Mouse (Mus musculus) heart, postnatal 0 days (tissue): Measurements from ENCODE around the gene Col5a1.

Experiments used
- CTCF ChIP-seq: IDR thresholded peaks from 2 replicates; pipeline ENCODE4 v1.5.1; 2016; ENCODE audit warnings: antibody characterized with exemption, control low read depth, low read depth
- EP300 ChIP-seq: IDR thresholded peaks from 2 replicates; pipeline ENCODE4 v1.6.1; 2016; ENCODE audit warnings: antibody characterized with exemption, low read depth

DNA sequence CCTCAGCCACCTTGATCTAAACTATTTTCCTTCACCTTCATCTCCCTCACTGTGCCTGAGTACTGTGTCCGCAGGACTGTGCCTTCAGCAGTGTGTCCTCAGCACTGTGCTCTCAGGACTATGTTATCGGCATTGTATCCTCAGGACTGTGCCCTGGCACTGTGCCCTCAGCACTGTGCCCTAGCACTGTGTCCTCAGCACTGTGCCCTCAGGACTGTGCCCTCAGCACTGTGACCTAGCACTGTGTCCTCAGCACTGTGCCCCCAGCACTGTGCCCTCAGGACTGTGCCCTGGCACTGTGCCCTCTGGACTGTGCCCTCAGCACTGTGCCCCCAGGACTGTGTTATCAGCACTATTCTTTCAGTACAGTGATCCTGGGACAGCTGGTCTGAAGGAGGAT, 75.0 kb downstream of the Col5a1 start:
- TF ChIP-seq CTCF (no peak), EP300 (no peak)
